Mouse (Mus musculus) kidney, postnatal 0 days (tissue): ENCODE measurements around the gene Dand5. TPM values are rescaled to one million over a fixed set of nuclear protein-coding genes. Genes with fewer than 3 reads are reported as not detected.

ENCODE experiments used
- ATAC-seq: fragments of 200-750 bp; cut with Nextera tagmentation; replicated peaks from 2 replicates; pipeline ENCODE4 v1.8.0; 2017; ENCODE audit warnings: low read depth, moderate number of reproducible peaks, moderate TSS enrichment, moderate library complexity; ENCODE audit not compliant: low FRiP score
- DNase-seq: peaks from one replicate; pipeline ENCODE4 v3.0.0-alpha.2; 2016; ENCODE audit warnings: low spot score
- H3K27ac ChIP-seq: fragments of 300-500 bp; sonication (generic); 2 replicates; pipeline ENCODE4 v1.5.1; 2014; ENCODE audit warnings: mild to moderate bottlenecking
- H3K27me3 ChIP-seq: fragments of 300-500 bp; sonication (generic); 2 replicates; pipeline ENCODE4 v1.6.1; 2014; ENCODE audit warnings: low read length, mixed read lengths; ENCODE audit not compliant: insufficient read depth
- H3K36me3 ChIP-seq: fragments of 300-500 bp; sonication (generic); 2 replicates; pipeline ENCODE4 v1.6.1; 2014; ENCODE audit warnings: low read length, mixed read lengths; ENCODE audit not compliant: insufficient read depth
- H3K4me1 ChIP-seq: fragments of 300-500 bp; sonication (generic); replicated peaks from 2 replicates; pipeline ENCODE4 v1.6.1; 2014; ENCODE audit warnings: antibody characterized with exemption, low read length, mixed read lengths; ENCODE audit not compliant: insufficient read depth
- H3K4me2 ChIP-seq: fragments of 300-500 bp; sonication (generic); 2 replicates; pipeline ENCODE4 v1.6.1; 2014; ENCODE audit warnings: mild to moderate bottlenecking, low read length, moderate library complexity, mixed read lengths
- H3K4me3 ChIP-seq: fragments of 300-500 bp; sonication (generic); replicated peaks from 2 replicates; pipeline ENCODE4 v1.5.1; 2014; ENCODE audit warnings: low read depth, low read length
- H3K9ac ChIP-seq: fragments of 300-500 bp; sonication (generic); 2 replicates; pipeline ENCODE4 v1.6.1; 2014; ENCODE audit warnings: low read depth, low read length
- H3K9me3 ChIP-seq: fragments of 300-500 bp; sonication (generic); replicated peaks from 2 replicates; pipeline ENCODE4 v1.6.1; 2016; ENCODE audit warnings: low read length, inconsistent platforms, mixed read lengths
- CTCF ChIP-seq: IDR thresholded peaks from 2 replicates; pipeline ENCODE4 v1.5.1; 2016; ENCODE audit warnings: antibody characterized with exemption, low read depth, mild to moderate bottlenecking, moderate library complexity
- WGBS: fragments of 180-500 bp; shearing (Covaris S2); extraction: QIAGEN DNeasy Blood & Tissue Kit; methylation state at CpG from one replicate; pipeline ENCODE4 v1.1.7; 2014; 5-methylcytosine and 5-hydroxymethylcytosine counted together
- polyA plus RNA-seq: library from polyadenylated mRNA; unstranded; fragments of >200 nt; fragmentation: Nextera tagmentation; extraction: Ambion mirVana; gene quantifications from 2 replicates; pipeline ENCODE4 v1.2.1, GENCODE M21; 2015

Gene Dand5
- polyA plus RNA-seq, 1 experiment from 2014 or later: 7.4 TPM

- Histone ChIP-seq H3K9ac (no peak overlapping the region), H3K36me3 (no peaks in the 10 kb centered on the region), H3K27me3 (peaks cover 56% of the 10 kb centered on the region), H3K9me3 (no peaks in the 10 kb centered on the region), H3K4me1 (peaks cover 17% of the 10 kb centered on the region), H3K4me2 (no peak overlapping the region), H3K4me3 (no peak overlapping the region), H3K27ac (no peak overlapping the region)
- ATAC-seq (no peak), DNase-seq (no peak)
- 33% methylated on average over 7 of the region's 7 CpGs for WGBS
- TF ChIP-seq CTCF: no peak
Observed at GRCm38 (mm10) chr8:84775621-84776113, 47.0 kb downstream of the Dand5 start.

GRCm38 (mm10) chr8:84775105-84775591 is 47.5 kb downstream of the Dand5 start:
- H3K36me3 ChIP-seq: no peaks in the 10 kb centered on the region
- H3K27me3 ChIP-seq: peaks cover 56% of the 10 kb centered on the region
- no peaks in the 10 kb centered on the region for H3K9me3 ChIP-seq
- H3K4me1 ChIP-seq: peaks cover 18% of the 10 kb centered on the region
- H3K4me2 ChIP-seq: peak overlapping the region; percentile 23; the same call in 1 of the 2 replicates
- no peak for TF ChIP-seq CTCF
- H3K4me3 ChIP-seq: no peak overlapping the region
- no peak overlapping the region for H3K9ac ChIP-seq
- no peak for ATAC-seq
- no peak for DNase-seq
- 22% methylated on average over 13 of the region's 13 CpGs for WGBS
- H3K27ac ChIP-seq: peak overlapping the region; percentile 65

DNA sequence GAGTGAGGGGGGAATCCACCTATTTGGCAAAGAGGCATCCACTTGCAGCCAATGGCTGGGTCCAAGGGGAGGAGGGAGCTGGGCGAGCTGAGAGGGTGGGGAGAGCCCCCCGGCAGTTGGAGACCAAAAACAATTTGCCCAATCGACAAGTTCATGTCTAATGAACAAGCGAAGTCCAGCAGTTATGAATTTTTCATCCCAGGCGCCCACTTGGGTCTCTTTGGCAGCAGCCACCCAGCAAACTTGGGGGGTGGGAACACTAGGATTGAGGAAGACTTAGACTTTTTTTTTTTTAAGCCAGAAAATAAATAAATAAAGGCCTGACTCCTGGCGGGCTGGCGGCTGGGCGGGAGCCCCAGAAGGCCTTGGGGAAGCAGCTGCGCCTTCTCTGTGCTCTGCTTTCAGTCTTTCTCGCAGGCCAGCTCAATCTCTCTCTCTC is 48.1 kb downstream of the Dand5 start:
- Histone ChIP-seq H3K9me3 (no peaks in the 10 kb centered on the region), H3K36me3 (no peaks in the 10 kb centered on the region), H3K4me1 (peaks cover 15% of the 10 kb centered on the region), H3K27me3 (peaks cover 56% of the 10 kb centered on the region), H3K27ac (peak overlapping the region; percentile 65), H3K9ac (no peak overlapping the region), H3K4me2 (peak overlapping the region; percentile 41; the same call in 1 of the 2 replicates), H3K4me3 (peak overlapping the region; percentile 27; the same call in 1 of the 2 replicates)
- WGBS: 7% methylated on average over 10 of the region's 10 CpGs
- DNase-seq: peak; percentile 83
- no peak for TF ChIP-seq CTCF
- no peak for ATAC-seq

GRCm38 (mm10) chr8:84773833-84774232 is 48.8 kb downstream of the Dand5 start:
- WGBS: 2% methylated on average over 16 of the region's 19 CpGs
- H3K4me2 ChIP-seq: peak overlapping the region; percentile 41
- no peaks in the 10 kb centered on the region for H3K36me3 ChIP-seq
- H3K9ac ChIP-seq: peak overlapping the region; percentile 31; the same call in 1 of the 2 replicates
- H3K4me3 ChIP-seq: peak overlapping the region; percentile 27
- DNase-seq: peak; percentile 93
- H3K27ac ChIP-seq: no peak overlapping the region
- peaks cover 15% of the 10 kb centered on the region for H3K4me1 ChIP-seq
- peak; percentile 68 for ATAC-seq
- no peaks in the 10 kb centered on the region for H3K9me3 ChIP-seq
- peaks cover 53% of the 10 kb centered on the region for H3K27me3 ChIP-seq
- TF ChIP-seq CTCF: no peak

- peaks cover 48% of the 10 kb centered on the region for H3K27me3 ChIP-seq
- H3K4me1 ChIP-seq: peaks cover 15% of the 10 kb centered on the region
- no peaks in the 10 kb centered on the region for H3K36me3 ChIP-seq
- no peak for DNase-seq
- no peak for TF ChIP-seq CTCF
- H3K9ac ChIP-seq: peak overlapping the region; percentile 31; the same call in 1 of the 2 replicates
- H3K4me3 ChIP-seq: peak overlapping the region; percentile 27
- no peak overlapping the region for H3K27ac ChIP-seq
- WGBS: 4% methylated on average over 9 of the region's 9 CpGs
- no peaks in the 10 kb centered on the region for H3K9me3 ChIP-seq
- peak overlapping the region; percentile 41 for H3K4me2 ChIP-seq
- ATAC-seq: no peak
Observed at GRCm38 (mm10) chr8:84773304-84773703, 49.3 kb downstream of the Dand5 start.

GRCm38 (mm10) chr8:84772628-84773027 is 50.0 kb downstream of the Dand5 start:
- peaks cover 15% of the 10 kb centered on the region for H3K4me1 ChIP-seq
- no peak for ATAC-seq
- peaks cover 41% of the 10 kb centered on the region for H3K27me3 ChIP-seq
- H3K9ac ChIP-seq: no peak overlapping the region
- TF ChIP-seq CTCF: no peak
- no peak overlapping the region for H3K27ac ChIP-seq
- H3K36me3 ChIP-seq: no peaks in the 10 kb centered on the region
- H3K9me3 ChIP-seq: no peaks in the 10 kb centered on the region
- 0 out of 2 replicates have a peak overlapping the region, but pooled peaks have one; percentile 10 for H3K4me2 ChIP-seq
- 23% methylated on average over 3 of the region's 3 CpGs for WGBS
- no peak overlapping the region for H3K4me3 ChIP-seq
- no peak for DNase-seq
